Mouse (Mus musculus) CH12.LX (cell line): ENCODE results near the gene Ech1. TPM values are rescaled to one million over a fixed set of nuclear protein-coding genes. Genes with fewer than 3 reads are reported as not detected.
A peak's percentile ranks its signal among the peaks of the same experiment; 100 is the strongest.

Source experiments
- DNase-seq: peaks from one replicate; pipeline ENCODE4 v3.0.0-alpha.2; 2013; ENCODE audit errors: extremely low read depth
- H3K27ac ChIP-seq: 2 replicates; pipeline ENCODE4 v1.5.1; 2012; ENCODE audit warnings: low read depth, mild to moderate bottlenecking, control low read depth, moderate library complexity; ENCODE audit not compliant: insufficient read depth
- H3K27me3 ChIP-seq: replicated peaks from 2 replicates; pipeline ENCODE3; 2012; ENCODE audit warnings: inconsistent platforms
- H3K36me3 ChIP-seq, 2 experiments: replicated peaks in 1 of 2; 2 replicates each; pipeline versions ENCODE3 to v1.6.1; 2012; ENCODE audit warnings: inconsistent platforms in 1 of 2, low read length in 1 of 2, mild to moderate bottlenecking in 1 of 2, mixed read lengths in 1 of 2, moderate library complexity in 1 of 2; ENCODE audit not compliant: control insufficient read depth in 1 of 2, insufficient read depth in 1 of 2
- H3K4me1 ChIP-seq, 2 experiments: 2 replicates each; pipeline ENCODE4 v1.6.1; 2012; ENCODE audit warnings: inconsistent platforms in 1 of 2, moderate library complexity in 1 of 2; ENCODE audit not compliant: insufficient read depth in 2 of 2, control insufficient read depth in 1 of 2
- H3K4me2 ChIP-seq: 2 replicates; pipeline ENCODE4 v1.6.1; 2012; ENCODE audit warnings: low read depth, mild to moderate bottlenecking, control low read depth; ENCODE audit not compliant: poor library complexity, insufficient read depth, severe bottlenecking
- H3K4me3 ChIP-seq, 3 experiments: fragments of 150-350 bp in 1 of 3; sonication (generic) in 1 of 3; replicated peaks in 1 of 3; 2 replicates each; pipeline versions ENCODE3 to v1.5.1; 2011 to 2012; ENCODE audit warnings: low read depth in 2 of 3, low read length in 2 of 3, mild to moderate bottlenecking in 2 of 3, moderate library complexity in 2 of 3, control low read depth in 1 of 3, improper control_type of control experiment in 1 of 3, inconsistent platforms in 1 of 3, mixed read lengths in 1 of 3; ENCODE audit not compliant: poor library complexity in 1 of 3
- H3K79me2 ChIP-seq: replicated peaks from 2 replicates; pipeline ENCODE4 v1.6.1; 2012; ENCODE audit warnings: mild to moderate bottlenecking, moderate library complexity; ENCODE audit not compliant: control insufficient read depth, poor library complexity, insufficient read depth, severe bottlenecking; ENCODE audit errors: extremely low read depth
- H3K9ac ChIP-seq: 2 replicates; pipeline ENCODE4 v1.6.1; 2012; ENCODE audit warnings: low read depth, mild to moderate bottlenecking, control low read depth, moderate library complexity; ENCODE audit not compliant: insufficient read depth
- H3K9me3 ChIP-seq: replicated peaks from 2 replicates; pipeline ENCODE3; 2012; ENCODE audit warnings: low read length, inconsistent platforms, mixed read lengths
- CHD1 ChIP-seq: IDR thresholded peaks from 2 replicates; pipeline ENCODE4 v1.6.1; 2012; ENCODE audit warnings: low read depth, low read length, improper control_type of control experiment, inconsistent platforms
- CTCF ChIP-seq, 2 experiments: IDR thresholded peaks in 1 of 2; conservative IDR thresholded peaks in 1 of 2; 2 replicates each; pipeline ENCODE4 v1.5.1; 2011 to 2012; ENCODE audit warnings: low read depth in 2 of 2, low read length in 2 of 2, improper control_type of control experiment in 1 of 2, inconsistent platforms in 1 of 2, mild to moderate bottlenecking in 1 of 2, moderate library complexity in 1 of 2
- E2F4 ChIP-seq: IDR thresholded peaks from 2 replicates; pipeline ENCODE4 v1.6.1; 2011; ENCODE audit warnings: low read depth, low read length, improper control_type of control experiment; ENCODE audit not compliant: insufficient replicate concordance
- EP300 ChIP-seq: IDR thresholded peaks from 2 replicates; pipeline ENCODE4 v1.6.1; 2011; ENCODE audit warnings: low read length, improper control_type of control experiment
- ETS1 ChIP-seq: conservative IDR thresholded peaks from 2 replicates; pipeline ENCODE4 v1.6.1; 2012; ENCODE audit warnings: low read depth, mild to moderate bottlenecking, inconsistent platforms, low read length, improper control_type of control experiment, moderate library complexity
- HCFC1 ChIP-seq: IDR thresholded peaks from 2 replicates; pipeline ENCODE4 v1.6.1; 2012; ENCODE audit warnings: low read depth, mild to moderate bottlenecking, inconsistent platforms, low read length, improper control_type of control experiment
- JUN ChIP-seq: IDR thresholded peaks from 2 replicates; pipeline ENCODE4 v1.6.1; 2011; ENCODE audit warnings: low read depth, mild to moderate bottlenecking, low read length, improper control_type of control experiment, moderate library complexity; ENCODE audit not compliant: insufficient read depth
- JUND ChIP-seq: conservative IDR thresholded peaks from 2 replicates; pipeline ENCODE4 v1.6.1; 2011; ENCODE audit warnings: low read depth, low read length, improper control_type of control experiment
- KAT2A ChIP-seq: IDR thresholded peaks from 2 replicates; pipeline ENCODE4 v1.6.1; 2012; ENCODE audit warnings: low read length, improper control_type of control experiment, inconsistent platforms; ENCODE audit not compliant: insufficient replicate concordance
- MAX ChIP-seq: IDR thresholded peaks from 2 replicates; pipeline ENCODE4 v1.6.1; 2011; ENCODE audit warnings: low read length, improper control_type of control experiment
- MEF2A ChIP-seq: IDR thresholded peaks from 2 replicates; pipeline ENCODE4 v1.6.1; 2014; ENCODE audit warnings: low read depth, mild to moderate bottlenecking, inconsistent platforms, low read length, improper control_type of control experiment, borderline replicate concordance
- MYC ChIP-seq: IDR thresholded peaks from 2 replicates; pipeline ENCODE4 v1.6.1; 2011; ENCODE audit warnings: low read depth, mild to moderate bottlenecking, improper control_type of control experiment, low read length
- NELFE ChIP-seq: IDR thresholded peaks from 2 replicates; pipeline ENCODE4 v1.6.1; 2011; ENCODE audit warnings: low read depth, low read length, improper control_type of control experiment
- RCOR1 ChIP-seq: conservative IDR thresholded peaks from 2 replicates; pipeline ENCODE4 v1.6.1; 2012; ENCODE audit warnings: low read depth, mild to moderate bottlenecking, inconsistent platforms, low read length, improper control_type of control experiment
- TBP ChIP-seq: conservative IDR thresholded peaks from 2 replicates; pipeline ENCODE4 v1.6.1; 2011; ENCODE audit warnings: low read depth, low read length, improper control_type of control experiment
- ZKSCAN1 ChIP-seq: IDR thresholded peaks from 2 replicates; pipeline ENCODE4 v1.6.1; 2012; ENCODE audit warnings: low read depth, inconsistent platforms, low read length, improper control_type of control experiment, borderline replicate concordance
- ZMIZ1 ChIP-seq: IDR thresholded peaks from 2 replicates; pipeline ENCODE4 v1.6.1; 2012; ENCODE audit warnings: low read depth, mild to moderate bottlenecking, inconsistent platforms, low read length, improper control_type of control experiment
- dilution Hi-C: fragments of 300-500 bp; cut with MboI; formaldehyde crosslinking; loops from 2 replicates; pipeline ENCODE4 v1.14.3; 2020; ENCODE audit warnings: low sequenced_read_pairs; ENCODE audit not compliant: extremely low pct_unique_long_range_greater_than_20kb, extremely low pct_ligation_motif_present
- in situ Hi-C: fragments of 300-500 bp; cut with MboI; formaldehyde crosslinking; loops from 3 replicates; pipeline ENCODE4 v1.14.3; 2019; ENCODE audit warnings: low sequenced_read_pairs, low pct_ligation_motif_present, low pct_unique_long_range_greater_than_20kb, mixed read lengths
- polyA plus RNA-seq: library from polyadenylated mRNA; unstranded; fragments of >175 nt; gene quantifications from 2 replicates; pipeline ENCODE4 v1.2.1, GENCODE M21; 2012; ENCODE audit warnings: low read depth; ENCODE audit not compliant: insufficient read length
- total RNA-seq, 2 experiments: library from RNA; depleted of rRNA; stranded (reverse); fragments of 300-350 nt in 1 of 2; fragments of >200 nt in 1 of 2; gene quantifications; 2 replicates each; pipeline ENCODE4 v1.2.3; 2012 to 2014

Gene Ech1
- total and polyA plus RNA-seq, 3 experiments, result 67.6 to 124 (median 119) TPM

- dilution Hi-C loops, result no loop called here
- H3K9me3 ChIP-seq, result peaks cover 9% of the 10 kb centered on the region
Measured at GRCm38 (mm10) chr7:28860898-28861297, 35.9 kb downstream of the Ech1 start.

DNA sequence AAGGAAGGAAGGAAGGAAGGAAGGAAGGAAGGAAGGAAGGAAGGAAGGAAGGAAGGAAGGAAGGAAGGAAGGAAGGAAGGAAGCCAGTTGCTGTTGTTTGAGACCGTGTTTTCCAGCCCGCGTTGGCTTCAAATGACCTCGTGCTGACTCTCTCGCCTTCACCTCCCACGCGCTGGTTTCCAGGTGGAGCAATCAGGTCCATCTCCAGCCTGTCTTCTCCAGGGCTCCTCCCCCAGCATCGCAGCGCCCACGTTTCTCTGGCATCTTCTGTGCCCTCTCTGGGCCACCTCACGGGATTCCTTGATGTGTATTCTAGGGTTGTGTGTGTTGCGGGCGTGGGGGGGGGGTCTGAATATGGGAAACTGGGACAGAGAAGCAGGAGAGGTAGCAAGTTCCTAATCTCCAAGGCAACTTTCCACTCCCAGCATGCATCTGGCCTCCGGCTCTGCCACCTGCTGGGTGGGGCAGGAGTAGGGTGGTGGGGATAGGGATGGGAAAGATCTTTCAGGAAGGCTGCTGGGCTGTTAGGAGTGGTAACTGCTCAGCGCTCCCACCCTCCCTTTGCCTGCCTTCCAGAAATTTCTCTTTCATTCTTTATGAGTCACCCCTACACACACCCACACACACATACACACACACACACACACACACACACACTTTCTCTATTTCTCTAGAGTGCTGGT, 37.9 kb downstream of the Ech1 start:
- no peak overlapping the region for H3K27ac ChIP-seq
- no peak overlapping the region for H3K4me3 ChIP-seq
- no peaks in the 10 kb centered on the region for H3K27me3 ChIP-seq
- in situ Hi-C loops (no loop called here), dilution Hi-C loops (no loop called here)
- no peaks in the 10 kb centered on the region for H3K36me3 ChIP-seq
- DNase-seq, result no peak
- H3K4me2 ChIP-seq, result no peak overlapping the region
- H3K79me2 ChIP-seq, result no peaks in the 10 kb centered on the region
- H3K9me3 ChIP-seq, result peaks cover 9% of the 10 kb centered on the region
- TF ChIP-seq E2F4 (no peak), ZMIZ1 (no peak), HCFC1 (no peak)
- peaks cover 9 to 23% of the 10 kb centered on the region in 2 experiments for H3K4me1 ChIP-seq
- H3K9ac ChIP-seq, result no peak overlapping the region

More at GRCm38 (mm10) chr7:28860898-28861297, 35.9 kb downstream of the Ech1 start:
- DNase-seq, result no peak
- no peaks in the 10 kb centered on the region for H3K36me3 ChIP-seq
- no peaks in the 10 kb centered on the region for H3K79me2 ChIP-seq
- peaks cover 5 to 8% of the 10 kb centered on the region in 2 experiments for H3K4me1 ChIP-seq
- H3K27me3 ChIP-seq, result no peaks in the 10 kb centered on the region
- H3K27ac ChIP-seq, result no peak overlapping the region
- no peak overlapping the region for H3K4me3 ChIP-seq
- in situ Hi-C loops, result no loop called here
- H3K4me2 ChIP-seq, result no peak overlapping the region
- no peak for TF ChIP-seq MAX
- 0 out of 4 replicates have a peak, but pooled peaks of 1 of the 2 experiments have one; percentile 23 for TF ChIP-seq CTCF (conservative IDR thresholded peaks at IDR 0.05 in 1 of 2, IDR thresholded peaks at IDR 0.05 in 1 of 2; ENCODE audit: low read depth in 2 of 2, low read length in 2 of 2)
- no peak for TF ChIP-seq RCOR1
- TF ChIP-seq KAT2A, result no peak
- TF ChIP-seq JUND, result no peak
- TF ChIP-seq EP300, result no peak
- no peak overlapping the region for H3K9ac ChIP-seq

DNA sequence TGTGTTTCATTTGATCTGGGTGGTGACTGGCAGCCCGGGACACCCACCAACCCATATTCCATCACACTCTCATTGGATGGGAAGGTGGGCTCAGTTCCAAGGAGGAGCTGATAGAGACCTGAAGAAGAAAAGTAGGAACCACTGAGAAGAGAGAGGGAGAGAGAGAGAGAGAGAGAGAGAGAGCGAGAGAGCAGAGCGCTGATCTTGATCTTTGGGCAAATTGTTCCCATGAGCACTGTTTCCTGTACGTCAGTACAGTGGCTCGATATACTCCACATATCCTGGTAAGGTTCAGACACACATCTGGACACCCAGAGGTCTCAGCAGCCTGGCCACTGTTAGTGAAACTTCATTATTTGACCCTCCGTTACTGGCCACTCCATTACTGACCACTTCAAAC, 38.5 kb downstream of the Ech1 start, which contains the start of gene Lgals7:
Gene Lgals7 (plus strand): TSS at position 314 of the 400 bp plus-strand sequence.
- TF ChIP-seq JUN (no peak), MYC (no peak), ZKSCAN1 (no peak), KAT2A (no peak), CHD1 (no peak), NELFE (no peak), ETS1 (no peak), MEF2A (no peak), TBP (no peak)
- dilution Hi-C loops, result no loop called here
- DNase-seq, result no peak
- H3K9me3 ChIP-seq, result peaks cover 8% of the 10 kb centered on the region
- no peaks in the 10 kb centered on the region for H3K79me2 ChIP-seq
- no peaks in the 10 kb centered on the region for H3K36me3 ChIP-seq
- H3K27me3 ChIP-seq, result no peaks in the 10 kb centered on the region
- H3K4me1 ChIP-seq, result peaks cover 9 to 23% of the 10 kb centered on the region in 2 experiments
- no peak within 1 kb of the TSS for H3K27ac ChIP-seq
- no peak within 1 kb of the TSS for H3K4me2 ChIP-seq
- in situ Hi-C loops, result no loop called here
- H3K9ac ChIP-seq, result no peak within 1 kb of the TSS
- H3K4me3 ChIP-seq, result no peak within 1 kb of the TSS
